Mouse (Mus musculus): ENCODE data around the gene Gm9844. TPM values are rescaled to one million over a fixed set of nuclear protein-coding genes. Genes with fewer than 3 reads are reported as not detected.
"Not testable (repeated sequence)": the region's sequence is repeated elsewhere in the genome, so short reads cannot be mapped to it uniquely, and the experiment has no call there.

Gene Gm9844
- polyA plus RNA-seq, 2 experiments: 14.2 to 17.1 TPM

DNA sequence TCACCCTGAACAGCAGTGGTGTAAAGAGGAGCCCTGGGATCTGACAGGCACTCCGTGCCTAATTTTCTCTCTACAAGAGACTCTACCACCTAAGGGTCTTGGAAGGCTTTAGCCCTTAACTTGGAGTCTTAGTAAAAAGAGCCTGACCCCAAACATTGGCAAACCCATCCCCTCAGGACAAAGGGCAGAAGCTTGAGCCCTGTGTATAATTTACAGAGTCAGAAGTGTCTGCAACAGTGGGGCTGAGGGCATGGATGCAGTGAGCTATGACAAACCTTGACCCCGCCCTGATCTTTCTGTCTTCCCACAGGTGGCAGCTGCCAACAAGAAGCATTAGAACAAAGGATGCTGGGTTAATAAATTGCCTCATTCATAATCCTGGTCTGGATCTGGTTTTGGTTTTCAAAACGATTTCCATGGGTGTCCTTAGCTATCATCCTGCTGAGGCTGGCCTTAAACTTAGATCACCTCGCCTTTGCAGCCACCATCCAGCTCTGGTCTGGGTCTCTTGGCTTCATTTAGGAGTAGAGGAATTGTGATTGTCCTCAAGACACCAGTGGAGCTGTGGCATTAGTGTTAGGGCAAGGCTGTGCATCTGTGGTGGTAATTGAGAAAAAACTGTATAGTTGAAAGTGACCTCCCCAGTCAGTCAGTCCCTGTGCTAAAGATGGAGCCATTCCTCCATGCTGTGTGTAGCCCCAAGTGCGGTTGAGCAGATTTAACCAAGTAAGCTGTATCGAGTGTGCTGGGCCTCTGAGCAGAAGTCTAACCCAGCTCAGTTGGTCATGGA lies 27.6 kb downstream of the Gm9844 start:
- 78% methylated on average over 6 of the region's 6 CpGs for WGBS
- ATAC-seq (ENCODE audit: low FRiP score, low read depth): no peak
- H3K27ac ChIP-seq (replicated peaks; ENCODE audit: low read depth, low read length): no peak overlapping the region
- no peak for TF ChIP-seq POLR2A (IDR thresholded peaks at IDR 0.05; ENCODE audit: borderline replicate concordance, extremely low read depth, insufficient read depth, insufficient read length)
- no peak overlapping the region for H3K4me2 ChIP-seq (replicated peaks; ENCODE audit: low read depth, low read length, severe bottlenecking)
- H3K36me3 ChIP-seq (ENCODE audit: control insufficient read depth, insufficient read depth, low read length): peaks cover 59% of the 10 kb centered on the region
- peaks cover 16% of the 10 kb centered on the region for H3K4me1 ChIP-seq (ENCODE audit: control insufficient read depth, insufficient read depth, low read length)
- no peak overlapping the region for H3K9ac ChIP-seq (ENCODE audit: low read depth, low read length, severe bottlenecking)
- DNase-seq (ENCODE audit: low spot score): no peak
- H3K4me3 ChIP-seq (replicated peaks; ENCODE audit: low read length): no peak overlapping the region
- no peaks in the 10 kb centered on the region for H3K27me3 ChIP-seq (ENCODE audit: control insufficient read depth, insufficient read depth, low read length)
- H3K9me3 ChIP-seq (ENCODE audit: control insufficient read depth, low read length): no peaks in the 10 kb centered on the region

DNA sequence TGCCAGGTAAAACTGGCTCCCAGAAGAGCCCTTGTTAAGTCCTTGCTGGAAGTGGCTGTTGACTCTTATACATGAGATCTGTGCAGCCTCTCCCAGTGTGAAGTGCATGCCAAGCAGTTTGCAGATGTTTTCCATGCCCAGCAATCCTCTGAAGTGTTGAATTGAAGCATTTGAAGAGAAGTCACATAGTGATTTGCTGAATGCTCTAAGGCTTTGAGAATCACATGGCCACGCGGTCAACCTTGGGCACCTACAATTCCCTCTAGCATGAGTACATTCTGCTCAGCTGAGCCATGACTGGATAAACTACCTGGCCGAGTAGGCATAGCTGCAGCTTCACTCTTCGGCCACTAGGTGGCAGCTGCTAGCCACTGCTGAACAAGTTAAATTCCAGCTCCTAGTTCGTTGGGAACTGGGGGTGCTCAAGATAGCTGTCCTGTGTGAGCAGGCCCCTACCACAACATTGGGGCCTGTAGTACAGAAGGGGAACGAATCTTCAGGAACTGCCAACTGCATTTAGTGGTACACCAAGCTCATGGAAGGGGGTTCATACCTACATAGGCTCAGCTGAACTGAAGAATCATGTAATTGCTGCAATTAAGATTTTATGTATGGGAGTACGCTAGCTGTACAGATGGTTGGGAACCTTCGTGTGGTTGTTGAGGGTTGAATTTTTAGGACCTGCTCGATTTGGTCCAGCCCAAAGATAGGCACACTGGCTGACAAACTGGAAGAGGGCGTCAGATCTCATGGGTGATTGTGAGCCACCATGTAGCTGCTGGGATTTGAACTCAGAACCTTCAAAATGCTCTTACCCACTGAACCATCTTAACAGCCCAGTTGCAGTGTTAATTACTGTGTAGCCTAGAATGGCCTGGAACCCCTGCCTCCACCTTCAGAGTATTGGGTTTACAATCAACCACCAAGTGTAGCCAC lies 28.5 kb downstream of the Gm9844 start:
- Histone ChIP-seq H3K27ac (replicated peaks; ENCODE audit: low read depth, low read length) (no peak overlapping the region), H3K9ac (ENCODE audit: low read depth, low read length, severe bottlenecking) (0 out of 2 replicates have a peak overlapping the region, but pooled peaks have one; percentile 7), H3K36me3 (ENCODE audit: control insufficient read depth, insufficient read depth, low read length) (peaks cover 57% of the 10 kb centered on the region), H3K27me3 (ENCODE audit: control insufficient read depth, insufficient read depth, low read length) (no peaks in the 10 kb centered on the region), H3K4me2 (replicated peaks; ENCODE audit: low read depth, low read length, severe bottlenecking) (no peak overlapping the region), H3K4me3 (replicated peaks; ENCODE audit: low read length) (no peak overlapping the region), H3K4me1 (ENCODE audit: control insufficient read depth, insufficient read depth, low read length) (peaks cover 14% of the 10 kb centered on the region), H3K9me3 (ENCODE audit: control insufficient read depth, low read length) (no peaks in the 10 kb centered on the region)
- peak; percentile 58 for ATAC-seq (ENCODE audit: low FRiP score, low read depth)
- peak; percentile 87 for DNase-seq (ENCODE audit: low spot score)
- TF ChIP-seq POLR2A (IDR thresholded peaks at IDR 0.05; ENCODE audit: borderline replicate concordance, extremely low read depth, insufficient read depth, insufficient read length): no peak
- WGBS: 30% methylated on average over 10 of the region's 10 CpGs

DNA sequence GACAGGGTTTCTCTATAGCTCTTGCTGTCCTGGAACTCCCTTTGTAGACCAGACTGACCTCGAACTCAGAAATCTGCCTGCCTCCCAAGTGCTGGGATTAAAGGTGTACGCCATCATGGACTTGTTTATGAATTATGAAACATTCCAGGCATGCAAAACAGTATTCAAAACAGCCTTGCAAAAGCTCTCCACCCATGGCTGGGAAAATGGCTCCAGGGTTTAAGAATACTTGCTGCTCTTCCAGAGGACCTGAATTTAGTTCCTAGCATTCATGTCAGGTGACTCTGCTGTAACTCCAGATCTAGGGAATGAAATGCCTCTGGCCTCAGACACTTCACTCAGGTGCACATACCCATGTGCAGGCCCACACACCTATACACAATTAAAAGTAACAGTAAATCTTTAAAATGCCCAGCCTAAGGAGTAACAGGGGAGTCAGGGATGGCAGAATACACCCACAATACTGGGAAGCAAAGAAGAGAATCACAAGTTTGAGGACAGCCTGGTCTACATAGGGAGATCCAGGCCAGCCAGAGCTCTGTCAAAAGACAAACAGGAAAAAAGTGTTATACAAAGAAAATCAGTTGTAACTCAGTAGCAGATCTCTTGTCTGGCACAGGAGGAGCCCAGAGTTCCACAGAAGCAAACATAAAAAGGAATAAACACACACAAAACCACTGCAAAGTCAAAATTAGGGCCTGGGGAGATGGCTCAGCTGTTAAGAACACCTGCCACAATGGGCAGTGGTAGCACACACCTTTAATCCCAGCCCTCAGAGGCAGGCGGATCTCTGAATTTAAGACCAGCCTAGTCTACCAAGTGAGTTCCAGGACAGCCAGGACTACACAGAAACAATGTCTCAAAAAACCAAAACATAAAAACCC lies 29.5 kb downstream of the Gm9844 start:
- Histone ChIP-seq H3K27me3 (ENCODE audit: control insufficient read depth, insufficient read depth, low read length) (no peaks in the 10 kb centered on the region), H3K4me3 (replicated peaks; ENCODE audit: low read length) (no peak overlapping the region), H3K27ac (replicated peaks; ENCODE audit: low read depth, low read length) (no peak overlapping the region), H3K4me2 (replicated peaks; ENCODE audit: low read depth, low read length, severe bottlenecking) (no peak overlapping the region), H3K4me1 (ENCODE audit: control insufficient read depth, insufficient read depth, low read length) (peaks cover 5% of the 10 kb centered on the region), H3K36me3 (ENCODE audit: control insufficient read depth, insufficient read depth, low read length) (peaks cover 48% of the 10 kb centered on the region), H3K9me3 (ENCODE audit: control insufficient read depth, low read length) (no peaks in the 10 kb centered on the region), H3K9ac (ENCODE audit: low read depth, low read length, severe bottlenecking) (0 out of 2 replicates have a peak overlapping the region, but pooled peaks have one; percentile 7)
- no peak for TF ChIP-seq POLR2A (IDR thresholded peaks at IDR 0.05; ENCODE audit: borderline replicate concordance, extremely low read depth, insufficient read depth, insufficient read length)
- ATAC-seq (ENCODE audit: low FRiP score, low read depth) (no peak), DNase-seq (ENCODE audit: low spot score) (no peak)
- WGBS: 63% methylated on average over 3 of the region's 3 CpGs

DNA sequence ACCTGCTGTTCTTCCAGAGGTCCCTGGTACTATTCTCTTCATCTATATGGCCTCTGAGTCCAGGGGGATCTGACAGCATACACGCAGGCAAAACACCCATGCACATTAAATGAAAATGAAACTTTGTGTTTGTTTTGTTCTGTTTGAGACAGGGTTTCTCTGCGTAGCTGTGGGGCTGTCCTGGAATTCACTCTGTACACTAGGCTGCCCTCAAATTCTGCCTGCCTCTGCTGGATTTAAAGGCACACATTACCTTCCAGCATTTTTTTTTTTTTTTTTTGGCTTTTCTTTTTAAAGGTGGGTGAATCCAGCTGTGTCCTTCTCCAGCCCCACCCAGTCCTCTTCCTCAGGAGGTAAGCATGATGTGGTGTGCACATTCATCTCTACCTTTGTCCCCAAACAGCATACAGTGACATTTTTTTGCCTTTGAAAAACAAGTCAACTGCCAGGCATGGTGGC lies 30.1 kb downstream of the Gm9844 start:
- Histone ChIP-seq H3K36me3 (ENCODE audit: control insufficient read depth, insufficient read depth, low read length) (peaks cover 41% of the 10 kb centered on the region), H3K27me3 (ENCODE audit: control insufficient read depth, insufficient read depth, low read length) (no peaks in the 10 kb centered on the region), H3K27ac (replicated peaks; ENCODE audit: low read depth, low read length) (no peak overlapping the region), H3K9me3 (ENCODE audit: control insufficient read depth, low read length) (no peaks in the 10 kb centered on the region), H3K9ac (ENCODE audit: low read depth, low read length, severe bottlenecking) (no peak overlapping the region), H3K4me2 (replicated peaks; ENCODE audit: low read depth, low read length, severe bottlenecking) (no peak overlapping the region), H3K4me3 (replicated peaks; ENCODE audit: low read length) (no peak overlapping the region), H3K4me1 (ENCODE audit: control insufficient read depth, insufficient read depth, low read length) (no peaks in the 10 kb centered on the region)
- DNase-seq (ENCODE audit: low spot score) (no peak), ATAC-seq (ENCODE audit: low FRiP score, low read depth) (no peak)
- TF ChIP-seq POLR2A (IDR thresholded peaks at IDR 0.05; ENCODE audit: borderline replicate concordance, extremely low read depth, insufficient read depth, insufficient read length): no peak
- WGBS: 63% methylated on average over 2 of the region's 2 CpGs

DNA sequence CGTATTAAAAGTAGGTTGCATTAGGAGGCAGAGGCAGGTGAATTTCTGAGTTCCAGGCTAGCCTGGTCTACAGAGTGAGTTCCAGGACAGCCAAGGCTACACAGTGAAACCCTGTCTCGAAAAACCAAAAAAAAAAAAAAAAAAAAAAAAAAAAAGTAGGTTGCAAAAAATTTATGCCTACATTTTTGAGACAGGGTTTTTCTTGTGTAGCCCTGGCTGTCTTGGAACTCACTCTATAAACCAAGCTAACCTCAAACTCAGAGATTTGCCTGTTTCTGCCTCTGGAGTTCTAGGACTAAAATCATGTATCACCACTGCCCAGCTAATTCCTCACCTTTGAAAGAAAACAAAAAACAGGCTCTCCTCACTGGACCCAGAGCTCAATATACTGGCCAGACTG lies 33.7 kb downstream of the Gm9844 start:
- not testable (repeated sequence) for H3K36me3 ChIP-seq (ENCODE audit: control insufficient read depth, insufficient read depth, low read length); DNase-seq (ENCODE audit: low spot score); H3K4me1 ChIP-seq (ENCODE audit: control insufficient read depth, insufficient read depth, low read length); H3K4me3 ChIP-seq (replicated peaks; ENCODE audit: low read length); H3K9me3 ChIP-seq (ENCODE audit: control insufficient read depth, low read length); H3K4me2 ChIP-seq (replicated peaks; ENCODE audit: low read depth, low read length, severe bottlenecking); H3K9ac ChIP-seq (ENCODE audit: low read depth, low read length, severe bottlenecking); ATAC-seq (ENCODE audit: low FRiP score, low read depth); H3K27me3 ChIP-seq (ENCODE audit: control insufficient read depth, insufficient read depth, low read length); H3K27ac ChIP-seq (replicated peaks; ENCODE audit: low read depth, low read length)
- 93% methylated on average over 2 of the region's 2 CpGs for WGBS
